Mouse (Mus musculus) stomach, postnatal 0 days (tissue): Measurements from ENCODE around the gene Gm960.

Experiments used
- CTCF ChIP-seq: IDR thresholded peaks from 2 replicates; pipeline ENCODE4 v1.5.1; 2016; ENCODE audit warnings: antibody characterized with exemption, low read depth, mild to moderate bottlenecking, moderate library complexity
- EP300 ChIP-seq: optimal IDR thresholded peaks from 2 replicates; pipeline ENCODE3; 2016; ENCODE audit warnings: antibody characterized with exemption

DNA sequence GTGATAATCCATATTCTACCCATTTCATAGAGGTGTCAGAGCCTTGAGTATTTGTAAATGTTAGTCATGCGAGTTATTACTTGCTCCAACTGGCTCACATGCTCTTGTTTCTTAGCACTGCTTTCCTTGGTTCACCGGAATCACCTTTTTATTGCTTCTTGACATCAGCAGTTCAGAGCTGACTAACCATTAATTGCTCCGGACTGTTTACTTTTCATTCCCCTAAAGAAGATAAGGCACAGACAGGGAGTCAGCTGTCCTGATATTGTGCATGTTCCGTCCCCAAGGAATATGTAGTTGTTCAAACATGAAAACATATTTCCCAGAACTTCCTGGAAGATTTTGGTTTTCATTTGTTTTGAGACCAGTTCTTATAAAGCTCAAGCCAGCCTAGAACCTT is 27.7 kb downstream of the Gm960 start:
- TF ChIP-seq CTCF (no peak), EP300 (no peak)
